Mouse (Mus musculus) small intestine, adult 2 months (tissue): ENCODE measurements around the gene Atpaf2.
A peak's percentile ranks its signal among the peaks of the same experiment; 100 is the strongest.

Experiments used
- CTCF ChIP-seq: fragments of 200-500 bp; IDR thresholded peaks from 2 replicates; pipeline ENCODE4 v1.5.1; 2012; ENCODE audit warnings: low read depth, mild to moderate bottlenecking, control low read depth, inconsistent platforms, low read length, moderate library complexity, mixed read lengths; ENCODE audit not compliant: insufficient replicate concordance, insufficient read length; ENCODE audit errors: extremely low read depth
- POLR2A ChIP-seq: fragments of 200-500 bp; IDR thresholded peaks from 2 replicates; pipeline ENCODE4 v1.6.1; 2012; ENCODE audit warnings: low read depth, mild to moderate bottlenecking, control low read depth, inconsistent platforms, low read length, moderate library complexity

- TF ChIP-seq CTCF (peak; percentile 76; the same call in 1 of the 2 replicates), POLR2A (no peak)
Measured at GRCm38 (mm10) chr11:60465943-60466380, 47.7 kb upstream of the Atpaf2 start.
